Mouse (Mus musculus) embryonic facial prominence, embryonic 12.5 days (tissue): ENCODE measurements around the gene Cdrt4. TPM values are rescaled to one million over a fixed set of nuclear protein-coding genes. Genes with fewer than 3 reads are reported as not detected.

ENCODE experiments used
- ATAC-seq: fragments of 200-750 bp; cut with Nextera tagmentation; 2 replicates; pipeline ENCODE4 v1.8.0; 2017; ENCODE audit not compliant: insufficient number of reproducible peaks, insufficient read depth, low FRiP score, low TSS enrichment
- H3K27ac ChIP-seq: fragments of 300-500 bp; sonication (generic); 2 replicates; pipeline ENCODE4 v1.5.1; 2016; ENCODE audit warnings: mild to moderate bottlenecking
- H3K27me3 ChIP-seq: fragments of 300-500 bp; sonication (generic); 2 replicates; pipeline ENCODE4 v1.6.1; 2016; ENCODE audit warnings: mild to moderate bottlenecking, moderate library complexity
- H3K36me3 ChIP-seq: fragments of 300-500 bp; sonication (generic); 2 replicates; pipeline ENCODE4 v1.6.1; 2016; ENCODE audit warnings: mild to moderate bottlenecking
- H3K4me1 ChIP-seq: fragments of 300-500 bp; sonication (generic); 2 replicates; pipeline ENCODE4 v1.6.1; 2016
- H3K4me2 ChIP-seq: fragments of 300-500 bp; sonication (generic); replicated peaks from 2 replicates; pipeline ENCODE4 v1.6.1; 2016; ENCODE audit warnings: mild to moderate bottlenecking, moderate library complexity
- H3K4me3 ChIP-seq: fragments of 300-500 bp; sonication (generic); 2 replicates; pipeline ENCODE4 v1.5.1; 2016; ENCODE audit warnings: mild to moderate bottlenecking
- H3K9ac ChIP-seq: fragments of 300-500 bp; sonication (generic); 2 replicates; pipeline ENCODE4 v1.6.1; 2016; ENCODE audit warnings: mild to moderate bottlenecking, moderate library complexity
- H3K9me3 ChIP-seq: fragments of 300-500 bp; sonication (generic); 2 replicates; pipeline ENCODE4 v1.6.1; 2016; ENCODE audit warnings: mild to moderate bottlenecking, moderate library complexity
- WGBS: fragments of 180-500 bp; shearing (Covaris S2); methylation state at CpG from one replicate; pipeline ENCODE4 v1.1.7; 2016; 5-methylcytosine and 5-hydroxymethylcytosine counted together
- polyA plus RNA-seq: library from polyadenylated mRNA; unstranded; fragments of >200 nt; fragmentation: Nextera tagmentation; extraction: Ambion mirVana; gene quantifications from 2 replicates; pipeline ENCODE4 v1.2.1, GENCODE M21; 2016

The Cdrt4 gene
- polyA plus RNA-seq, 1 experiment from 2014 or later, result 0.32 TPM

DNA sequence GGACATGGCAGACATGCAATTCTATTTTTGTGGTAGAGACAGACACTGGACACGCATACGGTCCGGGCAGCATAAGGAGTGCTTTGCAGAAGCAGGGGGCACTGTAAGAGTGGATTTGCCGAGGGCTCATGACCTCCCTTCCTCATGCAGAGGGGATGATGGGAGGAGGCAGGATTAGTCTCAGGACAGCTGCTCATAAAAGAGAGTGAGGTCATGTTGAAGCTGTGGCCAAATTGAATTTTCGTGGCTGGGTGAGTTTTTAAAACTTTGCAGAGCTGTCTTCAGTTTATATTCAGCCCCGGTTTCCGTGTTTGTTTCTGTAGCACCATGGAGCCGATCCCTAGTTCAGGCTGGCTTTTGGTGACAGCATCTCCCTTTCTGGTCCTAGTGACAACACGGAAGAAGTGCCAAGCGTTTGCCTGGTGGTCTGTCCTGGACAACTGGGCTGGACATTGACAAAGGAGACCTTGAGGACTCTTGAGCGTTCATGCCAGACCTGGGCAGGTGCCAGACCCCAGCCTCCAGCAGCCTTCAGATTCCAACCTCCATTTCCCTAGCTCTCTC lies 46.8 kb downstream of the Cdrt4 start:
- Histone ChIP-seq H3K9ac (no peak overlapping the region), H3K27me3 (no peaks in the 10 kb centered on the region), H3K4me3 (no peak overlapping the region), H3K4me1 (peaks cover 21% of the 10 kb centered on the region), H3K36me3 (no peaks in the 10 kb centered on the region), H3K27ac (peak overlapping the region; percentile 37; the same call in 1 of the 2 replicates), H3K4me2 (no peak overlapping the region), H3K9me3 (no peaks in the 10 kb centered on the region)
- 0 out of 2 replicates have a peak, but pooled peaks have one; percentile 35 for ATAC-seq
- WGBS, result 61% methylated on average over 11 of the region's 11 CpGs

DNA sequence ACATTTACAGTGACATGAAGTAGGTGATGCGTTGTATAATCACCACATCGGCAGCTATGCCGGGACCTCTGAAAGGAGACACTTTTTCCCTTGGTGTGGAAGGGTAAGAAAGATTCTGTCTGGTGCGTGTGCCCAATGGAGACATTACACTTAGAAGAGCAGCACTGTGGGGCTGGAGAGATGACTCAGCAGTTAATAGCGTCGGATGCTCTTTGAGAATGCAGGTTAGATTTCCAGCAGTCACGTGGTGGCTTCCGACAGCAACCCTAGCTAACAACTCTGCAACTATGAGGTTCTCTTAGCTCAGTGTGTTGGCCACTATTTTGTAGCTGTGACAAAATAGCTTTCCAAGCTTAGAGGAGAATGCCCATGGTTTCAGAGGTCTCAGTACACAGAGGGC lies 49.1 kb downstream of the Cdrt4 start:
- no peaks in the 10 kb centered on the region for H3K36me3 ChIP-seq
- WGBS, result 89% methylated on average over 8 of the region's 8 CpGs
- H3K9ac ChIP-seq, result no peak overlapping the region
- peaks cover 25% of the 10 kb centered on the region for H3K4me1 ChIP-seq
- H3K27me3 ChIP-seq, result no peaks in the 10 kb centered on the region
- H3K9me3 ChIP-seq, result no peaks in the 10 kb centered on the region
- H3K27ac ChIP-seq, result no peak overlapping the region
- H3K4me3 ChIP-seq, result no peak overlapping the region
- H3K4me2 ChIP-seq, result no peak overlapping the region
- no peak for ATAC-seq

DNA sequence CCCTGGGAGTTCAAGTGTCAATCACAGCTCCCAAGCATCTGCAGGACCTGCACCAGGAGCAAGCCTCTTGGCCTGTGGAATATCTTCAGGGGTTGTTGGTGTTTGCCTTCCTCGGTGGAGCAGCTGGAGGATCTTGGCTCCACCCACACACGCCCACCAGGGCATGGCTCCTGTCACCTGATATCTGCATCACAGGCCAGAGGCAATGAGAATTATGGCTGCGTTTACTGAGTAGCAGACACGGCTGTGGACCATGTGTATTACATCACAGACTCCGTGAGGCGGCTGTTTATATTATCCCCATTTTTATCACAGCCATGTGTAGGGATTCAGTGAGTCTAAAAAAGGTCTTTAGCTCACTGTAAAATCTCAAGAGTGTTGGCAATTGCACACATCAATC lies 53.6 kb downstream of the Cdrt4 start:
- H3K36me3 ChIP-seq, result no peaks in the 10 kb centered on the region
- no peak overlapping the region for H3K4me3 ChIP-seq
- no peaks in the 10 kb centered on the region for H3K9me3 ChIP-seq
- no peaks in the 10 kb centered on the region for H3K27me3 ChIP-seq
- 0 out of 2 replicates have a peak, but pooled peaks have one; percentile 64 for ATAC-seq
- H3K4me1 ChIP-seq, result peaks cover 7% of the 10 kb centered on the region
- no peak overlapping the region for H3K4me2 ChIP-seq
- WGBS, result 17% methylated on average over 6 of the region's 6 CpGs
- H3K27ac ChIP-seq, result no peak overlapping the region
- no peak overlapping the region for H3K9ac ChIP-seq

DNA sequence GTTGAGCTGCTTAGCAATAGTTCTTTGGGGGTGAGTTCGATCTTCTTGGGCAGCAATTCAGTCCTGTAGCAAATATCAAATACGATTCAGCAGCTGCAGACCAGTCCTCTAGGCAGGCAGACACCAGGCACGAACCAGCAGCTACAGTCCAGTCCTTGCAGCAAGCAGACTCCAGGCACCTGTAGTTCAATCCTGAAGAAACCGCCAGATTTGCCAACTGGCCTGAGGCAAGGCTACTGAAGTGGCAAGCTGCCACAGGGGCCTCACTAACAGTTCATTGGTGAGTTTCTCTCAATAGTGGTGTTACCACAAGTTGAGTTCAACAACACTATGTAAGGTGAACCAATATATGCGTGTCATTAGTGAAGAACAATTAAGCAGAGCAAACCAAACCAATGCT lies 56.4 kb downstream of the Cdrt4 start:
- H3K9me3 ChIP-seq, result no peaks in the 10 kb centered on the region
- no peak overlapping the region for H3K9ac ChIP-seq
- no peak overlapping the region for H3K27ac ChIP-seq
- no peaks in the 10 kb centered on the region for H3K36me3 ChIP-seq
- no peaks in the 10 kb centered on the region for H3K27me3 ChIP-seq
- WGBS, result 89% methylated on average over 5 of the region's 5 CpGs
- H3K4me1 ChIP-seq, result peaks cover 7% of the 10 kb centered on the region
- H3K4me2 ChIP-seq, result no peak overlapping the region
- ATAC-seq, result no peak
- no peak overlapping the region for H3K4me3 ChIP-seq

DNA sequence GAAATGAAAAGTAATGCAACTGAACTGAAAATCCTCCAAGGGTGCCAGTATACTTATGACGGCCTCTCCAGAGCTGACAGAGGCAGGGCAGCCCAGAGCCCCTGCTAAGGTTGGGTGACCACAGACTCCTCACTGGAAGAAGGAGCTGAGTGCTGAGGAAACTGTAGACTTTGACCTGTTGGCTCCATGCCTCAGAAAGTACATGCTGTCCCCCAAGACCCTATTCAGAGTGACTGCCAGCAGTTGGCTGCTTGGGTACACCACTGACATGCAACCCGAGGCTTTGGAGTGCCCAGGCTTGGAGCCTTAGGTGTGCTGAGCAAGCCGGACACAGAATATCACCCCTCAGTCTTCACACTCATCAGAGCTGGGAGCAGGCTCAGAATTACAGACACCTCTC lies 57.0 kb downstream of the Cdrt4 start:
- Histone ChIP-seq H3K27ac (no peak overlapping the region), H3K9ac (no peak overlapping the region), H3K4me3 (no peak overlapping the region), H3K4me1 (peaks cover 7% of the 10 kb centered on the region), H3K27me3 (no peaks in the 10 kb centered on the region), H3K9me3 (no peaks in the 10 kb centered on the region), H3K36me3 (no peaks in the 10 kb centered on the region), H3K4me2 (no peak overlapping the region)
- ATAC-seq, result no peak
- WGBS, result 79% methylated on average over 3 of the region's 3 CpGs

DNA sequence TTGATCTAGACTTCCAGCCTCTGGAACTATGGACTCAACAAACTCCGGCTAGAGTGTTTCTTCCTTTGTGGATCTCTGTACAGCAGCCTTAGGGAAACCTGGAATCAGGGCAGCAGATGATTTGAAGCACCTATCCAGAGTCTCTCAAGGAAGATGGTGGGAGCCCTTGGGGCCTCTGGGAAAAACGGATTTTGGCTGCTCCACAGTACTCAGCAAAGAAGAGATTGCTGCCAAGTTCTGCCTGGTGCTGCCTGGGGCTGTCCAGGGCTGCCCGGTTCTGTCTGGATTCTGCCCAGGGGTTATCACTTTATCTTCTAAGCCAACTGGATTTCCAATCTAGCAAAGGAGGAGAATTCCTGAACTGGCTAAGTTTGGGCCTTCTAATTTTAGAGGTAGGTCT lies 58.8 kb downstream of the Cdrt4 start:
- no peaks in the 10 kb centered on the region for H3K9me3 ChIP-seq
- no peak overlapping the region for H3K9ac ChIP-seq
- 63% methylated on average over 3 of the region's 3 CpGs for WGBS
- H3K27ac ChIP-seq, result no peak overlapping the region
- H3K4me3 ChIP-seq, result no peak overlapping the region
- H3K27me3 ChIP-seq, result no peaks in the 10 kb centered on the region
- H3K36me3 ChIP-seq, result no peaks in the 10 kb centered on the region
- ATAC-seq, result no peak
- H3K4me1 ChIP-seq, result peaks cover 2% of the 10 kb centered on the region; the same call in 1 of the 2 replicates
- no peak overlapping the region for H3K4me2 ChIP-seq

DNA sequence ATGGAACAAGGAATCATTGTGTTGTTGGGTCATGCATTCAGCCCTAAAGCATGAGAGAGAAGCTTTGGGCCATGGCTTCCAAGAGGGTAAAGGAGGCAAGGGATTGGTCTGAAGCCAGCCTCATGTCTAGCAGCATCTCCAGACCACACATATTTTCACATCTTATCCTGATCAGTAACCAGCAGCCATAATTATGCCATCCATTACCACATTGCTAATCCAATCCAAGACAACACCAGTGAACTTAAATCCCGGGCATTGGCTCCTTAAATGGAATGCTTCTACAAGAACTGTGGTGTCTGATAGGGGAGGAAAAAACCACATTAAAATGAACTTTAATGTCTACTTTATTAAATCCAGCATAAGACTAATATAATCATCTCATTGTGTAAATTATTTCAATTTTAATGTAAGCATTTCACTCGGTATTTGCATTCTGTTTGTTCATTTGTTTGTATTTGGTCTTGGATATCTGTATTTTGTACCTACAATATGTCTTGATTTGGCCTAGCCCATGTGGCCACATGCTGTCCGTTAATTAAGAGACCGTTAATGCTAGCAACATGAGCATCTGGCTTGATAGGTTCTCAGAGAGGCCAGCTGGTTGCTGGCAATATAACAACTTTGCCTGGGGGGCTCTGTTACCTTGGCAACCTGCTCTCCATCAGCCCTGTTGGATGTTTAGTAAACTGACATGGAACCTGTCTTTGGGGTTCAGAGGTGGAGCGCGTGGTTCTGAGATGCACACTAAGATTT lies 66.5 kb downstream of the Cdrt4 start:
- H3K9ac ChIP-seq, result no peak overlapping the region
- no peak overlapping the region for H3K4me2 ChIP-seq
- H3K9me3 ChIP-seq, result no peaks in the 10 kb centered on the region
- no peak overlapping the region for H3K27ac ChIP-seq
- WGBS, result 61% methylated on average over 6 of the region's 6 CpGs
- H3K4me1 ChIP-seq, result 0 out of 2 replicates have a peak, but pooled peaks cover 13% of the 10 kb centered on the region
- no peak for ATAC-seq
- H3K4me3 ChIP-seq, result no peak overlapping the region
- no peaks in the 10 kb centered on the region for H3K36me3 ChIP-seq
- H3K27me3 ChIP-seq, result no peaks in the 10 kb centered on the region

DNA sequence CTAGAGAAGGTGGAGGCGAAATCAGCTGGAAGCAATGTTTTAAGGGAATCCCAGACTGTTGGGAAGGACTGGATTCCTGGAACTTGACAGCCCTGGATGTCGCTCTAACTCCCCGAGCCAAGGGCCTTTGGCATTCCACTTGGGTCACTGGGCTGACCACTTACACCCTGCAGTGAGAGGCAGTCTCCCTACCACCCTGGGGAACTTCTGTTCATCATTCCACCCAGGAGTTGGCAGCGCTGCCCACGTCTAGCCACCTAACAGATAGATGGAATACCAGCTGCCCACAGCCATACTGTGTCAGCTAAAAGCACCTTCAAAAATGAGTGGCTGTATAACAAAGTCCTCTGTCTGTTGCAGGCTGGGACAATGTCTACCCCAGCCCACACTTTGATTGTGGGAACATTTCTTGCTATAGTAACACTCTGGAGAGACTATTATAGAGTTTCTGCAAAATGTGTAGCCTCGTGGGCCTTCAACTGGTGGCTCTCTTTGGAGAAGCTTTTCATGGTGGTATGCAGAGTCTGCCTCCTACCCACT lies 67.2 kb downstream of the Cdrt4 start:
- 81% methylated on average over 6 of the region's 6 CpGs for WGBS

DNA sequence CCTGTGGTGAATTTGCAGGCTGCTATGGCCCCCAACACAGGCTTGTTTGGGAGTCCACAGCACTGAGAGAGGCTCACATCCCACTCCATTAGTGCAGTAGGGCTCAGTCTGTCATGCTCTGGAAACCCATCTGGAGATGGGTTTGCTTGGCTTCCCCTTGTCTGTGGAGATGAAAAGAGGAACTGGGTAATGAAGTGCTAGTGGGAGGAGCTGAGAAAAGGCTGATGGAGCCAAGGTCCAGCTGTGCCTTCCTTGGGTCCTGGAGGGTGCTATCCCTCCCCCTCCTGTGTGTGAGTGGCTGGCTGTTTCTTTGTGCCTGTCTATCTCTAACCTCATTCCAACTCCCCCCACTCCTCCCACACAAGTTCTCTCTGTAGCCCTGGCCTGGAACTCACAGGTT lies 69.6 kb downstream of the Cdrt4 start:
- Histone ChIP-seq H3K4me2 (no peak overlapping the region), H3K4me1 (peaks cover 13% of the 10 kb centered on the region; the same call in 1 of the 2 replicates), H3K9me3 (no peaks in the 10 kb centered on the region), H3K4me3 (no peak overlapping the region), H3K27ac (no peak overlapping the region), H3K36me3 (no peaks in the 10 kb centered on the region), H3K27me3 (no peaks in the 10 kb centered on the region), H3K9ac (no peak overlapping the region)
- ATAC-seq, result no peak

More for the DNA sequence above, 67.2 kb downstream of the Cdrt4 start:
- Histone ChIP-seq H3K4me3 (no peak overlapping the region), H3K9ac (no peak overlapping the region), H3K27me3 (no peaks in the 10 kb centered on the region), H3K36me3 (no peaks in the 10 kb centered on the region), H3K4me1 (0 out of 2 replicates have a peak, but pooled peaks cover 13% of the 10 kb centered on the region), H3K9me3 (no peaks in the 10 kb centered on the region), H3K27ac (no peak overlapping the region), H3K4me2 (no peak overlapping the region)
- no peak for ATAC-seq

DNA sequence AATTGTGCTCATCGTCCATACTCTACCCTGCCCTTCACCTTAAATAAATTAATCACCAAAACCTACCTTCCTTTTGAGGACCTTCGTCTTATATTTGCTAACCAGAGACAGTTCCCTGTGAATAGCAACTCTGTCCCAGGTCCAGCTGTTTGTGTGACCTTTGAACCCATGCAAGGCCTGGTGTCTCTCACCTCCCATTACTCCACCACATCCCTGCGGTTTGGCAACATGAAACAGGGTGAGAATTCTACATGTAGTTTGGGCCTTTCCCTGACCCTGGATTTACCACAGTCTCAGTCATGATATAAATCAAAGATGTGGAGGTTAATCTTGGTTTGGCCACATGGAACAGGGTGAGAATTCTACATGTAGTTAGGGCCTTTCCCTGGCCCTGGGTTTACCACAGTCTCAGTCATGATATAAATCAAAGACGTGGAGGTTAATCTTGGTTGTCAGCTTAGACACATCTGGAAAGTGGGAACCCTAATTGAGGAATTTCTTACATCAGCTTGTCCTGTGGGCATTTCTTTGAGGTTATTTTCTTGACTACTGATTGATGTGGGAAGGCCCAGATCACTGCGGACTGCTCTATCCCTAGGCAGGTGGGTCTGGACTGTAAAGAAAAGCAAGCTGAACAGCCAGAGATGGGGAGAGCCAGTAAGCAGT lies 70.3 kb downstream of the Cdrt4 start:
- ATAC-seq, result no peak
- Histone ChIP-seq H3K27me3 (no peaks in the 10 kb centered on the region), H3K36me3 (no peaks in the 10 kb centered on the region), H3K4me1 (peaks cover 13% of the 10 kb centered on the region; the same call in 1 of the 2 replicates), H3K4me2 (no peak overlapping the region), H3K27ac (no peak overlapping the region), H3K4me3 (no peak overlapping the region), H3K9ac (no peak overlapping the region), H3K9me3 (no peaks in the 10 kb centered on the region)
- WGBS, result 29% methylated on average over 5 of the region's 5 CpGs

DNA sequence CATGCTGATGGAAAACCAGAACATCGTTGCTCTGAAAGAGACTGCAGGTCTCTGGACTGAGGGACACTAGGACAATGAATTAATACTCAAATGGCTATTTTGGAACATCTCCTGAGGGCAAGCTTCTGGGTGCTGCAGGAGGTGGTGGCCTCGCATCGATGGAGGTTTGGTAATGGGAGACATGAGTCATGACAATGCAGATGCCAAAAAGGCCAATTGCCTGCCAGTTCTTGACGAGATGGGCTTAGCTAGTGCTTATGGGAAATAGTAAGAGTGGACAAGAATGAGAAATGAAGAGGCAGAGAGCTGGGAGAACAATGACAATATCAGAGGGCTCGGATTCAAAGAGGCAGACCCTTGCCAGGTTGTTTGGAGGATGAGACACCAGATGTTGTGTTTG lies 72.5 kb downstream of the Cdrt4 start:
- WGBS, result 75% methylated on average over 5 of the region's 5 CpGs

More for the DNA sequence above, 72.5 kb downstream of the Cdrt4 start:
- Histone ChIP-seq H3K4me3 (no peak overlapping the region), H3K27ac (no peak overlapping the region), H3K27me3 (no peaks in the 10 kb centered on the region), H3K4me1 (peaks cover 17% of the 10 kb centered on the region; the same call in 1 of the 2 replicates), H3K4me2 (no peak overlapping the region), H3K9me3 (no peaks in the 10 kb centered on the region), H3K9ac (no peak overlapping the region), H3K36me3 (no peaks in the 10 kb centered on the region)
- no peak for ATAC-seq
